Mouse (Mus musculus) heart, adult 2 months (tissue): ENCODE results near the gene Spock1.

Experiments
- EP300 ChIP-seq: fragments of 200-500 bp; IDR thresholded peaks from 2 replicates; pipeline ENCODE4 v1.6.1; 2011; ENCODE audit warnings: low read depth, low read length, control low read depth; ENCODE audit not compliant: insufficient read depth
- POLR2A ChIP-seq: fragments of 200-500 bp; IDR thresholded peaks from 2 replicates; pipeline ENCODE4 v1.6.1; 2011; ENCODE audit warnings: mild to moderate bottlenecking, low read depth, low read length, control low read depth; ENCODE audit not compliant: insufficient read depth

DNA sequence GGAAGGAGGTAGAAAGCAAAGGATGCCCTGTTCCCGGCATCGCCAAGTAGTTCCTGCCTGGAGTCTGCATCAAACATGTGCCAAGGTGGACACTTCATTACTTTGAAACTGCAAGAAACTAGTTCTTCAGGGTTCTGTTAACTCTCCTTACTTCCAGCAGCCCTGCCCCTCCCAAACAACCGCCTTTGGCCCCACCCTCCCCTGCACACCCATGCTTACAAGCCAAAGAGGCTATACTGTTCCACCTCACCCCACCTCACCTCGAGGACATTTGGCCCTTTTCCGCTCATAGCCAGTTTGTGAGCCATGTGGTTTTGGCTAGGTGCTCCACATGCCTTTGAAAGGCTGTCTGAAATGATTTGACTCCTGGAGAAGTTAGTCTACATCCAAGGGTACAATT lies 211.4 kb downstream of the Spock1 start:
- no peak for TF ChIP-seq POLR2A
- no peak for TF ChIP-seq EP300
